Mouse (Mus musculus) myocyte (in vitro differentiated cells): ENCODE data around the gene Ids. TPM values are rescaled to one million over a fixed set of nuclear protein-coding genes. Genes with fewer than 3 reads are reported as not detected.

Experiments used
- H3K27me3 ChIP-seq: one replicate; pipeline ENCODE4 v1.6.1; 2011; ENCODE audit not compliant: control insufficient read depth, insufficient read depth, insufficient read length
- H3K36me3 ChIP-seq: one replicate; pipeline ENCODE4 v1.6.1; 2011; ENCODE audit not compliant: control insufficient read depth, insufficient read depth
- H3K4me2 ChIP-seq: one replicate; pipeline ENCODE4 v1.6.1; 2011; ENCODE audit warnings: low read depth, control low read depth
- H3K4me3 ChIP-seq: one replicate; pipeline ENCODE4 v1.5.1; 2011; ENCODE audit warnings: mild to moderate bottlenecking, control low read depth, moderate library complexity
- H3K79me2 ChIP-seq: one replicate; pipeline ENCODE4 v1.6.1; 2011; ENCODE audit not compliant: control insufficient read depth, insufficient read depth
- H3ac ChIP-seq: one replicate; pipeline ENCODE4 v1.6.1; 2011; ENCODE audit not compliant: control insufficient read depth, insufficient read length
- CEBPB ChIP-seq: IDR thresholded peaks from 2 replicates; pipeline ENCODE4 v1.6.1; 2011; ENCODE audit warnings: mild to moderate bottlenecking, moderate library complexity; ENCODE audit not compliant: poor library complexity, insufficient read depth, severe bottlenecking
- E2F4 ChIP-seq: IDR thresholded peaks from one replicate; pipeline ENCODE4 v1.6.1; 2011; ENCODE audit warnings: mild to moderate bottlenecking, control low read depth, moderate library complexity; ENCODE audit not compliant: insufficient read depth
- MAX ChIP-seq: IDR thresholded peaks from one replicate; pipeline ENCODE4 v1.6.1; 2011; ENCODE audit warnings: low read depth, mild to moderate bottlenecking, control low read depth
- MYOD1 ChIP-seq, 3 experiments: IDR thresholded peaks; one replicate each; pipeline ENCODE4 v1.6.1; 2011; ENCODE audit warnings: control low read depth in 2 of 3, low read depth in 2 of 3, mild to moderate bottlenecking in 2 of 3, moderate library complexity in 1 of 3; ENCODE audit not compliant: insufficient read length in 2 of 3, control insufficient read depth in 1 of 3
- MYOG ChIP-seq, 3 experiments: IDR thresholded peaks; one replicate each; pipeline ENCODE4 v1.6.1; 2011; ENCODE audit warnings: control low read depth in 2 of 3, low read depth in 2 of 3, mild to moderate bottlenecking in 2 of 3; ENCODE audit not compliant: insufficient read length in 2 of 3, control insufficient read depth in 1 of 3, insufficient read depth in 1 of 3
- POLR2A ChIP-seq: IDR thresholded peaks from one replicate; pipeline ENCODE4 v1.6.1; 2011; ENCODE audit warnings: low read depth, mild to moderate bottlenecking, control low read depth, moderate library complexity; ENCODE audit not compliant: insufficient read length
- POLR2AphosphoS2 ChIP-seq: IDR thresholded peaks from one replicate; pipeline ENCODE4 v1.6.1; 2011; ENCODE audit warnings: low read depth, control low read depth; ENCODE audit not compliant: insufficient read length
- REST ChIP-seq: IDR thresholded peaks from one replicate; pipeline ENCODE4 v1.6.1; 2011; ENCODE audit warnings: mild to moderate bottlenecking, control low read depth, moderate library complexity; ENCODE audit not compliant: insufficient read depth, insufficient read length
- SRF ChIP-seq: IDR thresholded peaks from one replicate; pipeline ENCODE4 v1.6.1; 2011; ENCODE audit warnings: low read depth; ENCODE audit not compliant: control insufficient read depth, insufficient read length
- TCF12 ChIP-seq: IDR thresholded peaks from one replicate; pipeline ENCODE4 v1.6.1; 2011; ENCODE audit warnings: mild to moderate bottlenecking, control low read depth; ENCODE audit not compliant: poor library complexity, insufficient read depth, severe bottlenecking
- TCF3 ChIP-seq: IDR thresholded peaks from one replicate; pipeline ENCODE4 v1.6.1; 2011; ENCODE audit warnings: low read depth, control low read depth; ENCODE audit not compliant: insufficient read length
- USF1 ChIP-seq: IDR thresholded peaks from one replicate; pipeline ENCODE4 v1.6.1; 2011; ENCODE audit warnings: low read depth, mild to moderate bottlenecking, control low read depth, moderate library complexity
- polyA plus RNA-seq: library from polyadenylated mRNA; unstranded; fragments of >200 nt; fragmentation: generic; extraction: Trizol; gene quantifications from one replicate; pipeline ENCODE4 v1.2.1, GENCODE M21; 2012; ENCODE audit warnings: missing spikeins

Ids gene
- polyA plus RNA-seq, 1 experiment, result 6.1 TPM

- no peak for TF ChIP-seq POLR2AphosphoS2
- TF ChIP-seq TCF12, result no peak
- no peak for TF ChIP-seq USF1
- TF ChIP-seq MAX, result no peak
- TF ChIP-seq SRF, result no peak
Measured at GRCm38 (mm10) chrX:70364202-70364601, 682 bp downstream of the Ids start.

GRCm38 (mm10) chrX:70363446-70363845, 1.4 kb downstream of the Ids start:
- no peak overlapping the region for H3ac ChIP-seq
- no peak overlapping the region for H3K4me3 ChIP-seq
- H3K36me3 ChIP-seq, result no peaks in the 10 kb centered on the region
- no peaks in the 10 kb centered on the region for H3K79me2 ChIP-seq
- no peak for TF ChIP-seq MYOD1 (IDR thresholded peaks at IDR 0.05; ENCODE audit: control insufficient read depth in 1 of 3, insufficient read length in 2 of 3, low read depth in 2 of 3)
- TF ChIP-seq POLR2AphosphoS2, result no peak
- no peak for TF ChIP-seq SRF
- TF ChIP-seq E2F4, result no peak
- TF ChIP-seq TCF3, result no peak
- TF ChIP-seq MAX, result no peak
- H3K4me2 ChIP-seq, result peak overlapping the region; percentile 74
- H3K27me3 ChIP-seq, result no peaks in the 10 kb centered on the region

More at GRCm38 (mm10) chrX:70364202-70364601, 682 bp downstream of the Ids start:
- Histone ChIP-seq H3ac (no peak overlapping the region), H3K4me3 (peak overlapping the region; percentile 21), H3K27me3 (no peaks in the 10 kb centered on the region), H3K4me2 (peak overlapping the region; percentile 74), H3K36me3 (no peaks in the 10 kb centered on the region), H3K79me2 (no peaks in the 10 kb centered on the region)

- TF ChIP-seq E2F4 (no peak), TCF12 (no peak), POLR2AphosphoS2 (no peak), TCF3 (no peak), CEBPB (no peak), MAX (no peak), REST (no peak), SRF (no peak), MYOG (IDR thresholded peaks at IDR 0.05; ENCODE audit: control insufficient read depth in 1 of 3, insufficient read depth in 1 of 3, insufficient read length in 2 of 3, low read depth in 2 of 3) (no peak), MYOD1 (IDR thresholded peaks at IDR 0.05; ENCODE audit: control insufficient read depth in 1 of 3, insufficient read length in 2 of 3, low read depth in 2 of 3) (no peak), POLR2A (no peak), USF1 (no peak)
- H3ac ChIP-seq, result no peak overlapping the region
- no peaks in the 10 kb centered on the region for H3K36me3 ChIP-seq
- no peak overlapping the region for H3K4me3 ChIP-seq
- H3K27me3 ChIP-seq, result no peaks in the 10 kb centered on the region
- H3K79me2 ChIP-seq, result no peaks in the 10 kb centered on the region
- H3K4me2 ChIP-seq, result no peak overlapping the region
Measured at GRCm38 (mm10) chrX:70362985-70363384, 1.9 kb downstream of the Ids start.

GRCm38 (mm10) chrX:70330202-70330843, 34.6 kb downstream of the Ids start:
- Histone ChIP-seq H3K27me3 (no peaks in the 10 kb centered on the region), H3K4me2 (no peak overlapping the region), H3K79me2 (no peaks in the 10 kb centered on the region), H3K4me3 (no peak overlapping the region), H3K36me3 (no peaks in the 10 kb centered on the region), H3ac (no peak overlapping the region)
- TF ChIP-seq E2F4 (no peak), POLR2A (no peak), MYOG (IDR thresholded peaks at IDR 0.05; ENCODE audit: control insufficient read depth in 1 of 3, insufficient read depth in 1 of 3, insufficient read length in 2 of 3, low read depth in 2 of 3) (no peak)

- H3K4me3 ChIP-seq, result no peak overlapping the region
- H3K4me2 ChIP-seq, result no peak overlapping the region
- no peak for TF ChIP-seq MYOD1 (IDR thresholded peaks at IDR 0.05; ENCODE audit: control insufficient read depth in 1 of 3, insufficient read length in 2 of 3, low read depth in 2 of 3)
- TF ChIP-seq CEBPB, result no peak
- no peak for TF ChIP-seq POLR2AphosphoS2
- no peak for TF ChIP-seq TCF3
- TF ChIP-seq POLR2A, result no peak
- no peak for TF ChIP-seq USF1
- no peak for TF ChIP-seq MYOG (IDR thresholded peaks at IDR 0.05; ENCODE audit: control insufficient read depth in 1 of 3, insufficient read depth in 1 of 3, insufficient read length in 2 of 3, low read depth in 2 of 3)
- TF ChIP-seq SRF, result no peak
- TF ChIP-seq TCF12, result no peak
Measured at GRCm38 (mm10) chrX:70328530-70329143, 36.2 kb downstream of the Ids start.

More at GRCm38 (mm10) chrX:70328530-70329143, 36.2 kb downstream of the Ids start:
- no peak overlapping the region for H3ac ChIP-seq
- no peaks in the 10 kb centered on the region for H3K79me2 ChIP-seq
- no peaks in the 10 kb centered on the region for H3K36me3 ChIP-seq
- H3K27me3 ChIP-seq, result no peaks in the 10 kb centered on the region
